Mouse (Mus musculus): ENCODE results near the gene Ccl25.

The Ccl25 gene

DNA sequence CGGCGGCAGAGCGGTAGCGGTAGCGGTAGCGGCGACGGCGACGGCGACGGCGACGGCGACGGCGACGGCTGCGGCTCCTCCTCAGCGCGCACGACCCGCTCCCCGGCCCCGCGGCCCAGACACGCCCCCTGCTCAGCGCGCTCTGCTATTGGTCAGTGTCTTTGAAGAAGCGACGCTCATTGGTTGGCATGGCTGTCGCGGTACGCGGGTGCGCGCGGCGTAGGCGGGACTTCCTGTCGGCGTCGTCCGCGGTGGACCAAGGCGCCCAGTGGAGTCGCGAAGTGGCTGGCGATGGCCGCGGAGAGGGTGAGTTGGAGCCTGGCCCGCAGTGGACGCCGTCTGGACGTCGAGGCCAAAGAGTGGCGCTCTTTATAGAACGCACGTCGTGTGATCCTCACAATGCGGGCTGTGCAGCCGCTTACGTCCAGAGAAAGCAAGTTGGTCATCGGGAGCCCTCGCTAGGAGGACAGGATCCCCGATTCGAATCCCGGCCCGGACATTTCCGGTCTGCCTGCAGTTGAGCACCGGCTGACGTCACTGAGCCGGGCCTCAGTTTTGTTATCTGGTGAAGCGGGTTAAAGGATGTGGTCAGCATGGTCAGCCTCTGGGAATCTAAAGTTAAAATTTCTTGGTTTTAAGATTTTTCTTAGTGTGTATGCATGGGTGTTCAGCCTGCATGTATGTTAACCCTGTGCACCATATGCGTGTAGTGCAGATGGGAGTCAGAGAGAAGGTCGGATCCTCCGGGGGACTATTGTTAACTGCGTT, at the start of gene Ccl25, which contains the start of gene Elavl1:
Gene Ccl25, plus strand, starts transcription at position 228 of the 768 bp plus-strand sequence.
Gene Elavl1, minus strand, starts transcription at position 431 of the 768 bp plus-strand sequence.
- DNase-seq (ENCODE audit: extremely low spot score, low spot score): peak; percentile 98

DNA sequence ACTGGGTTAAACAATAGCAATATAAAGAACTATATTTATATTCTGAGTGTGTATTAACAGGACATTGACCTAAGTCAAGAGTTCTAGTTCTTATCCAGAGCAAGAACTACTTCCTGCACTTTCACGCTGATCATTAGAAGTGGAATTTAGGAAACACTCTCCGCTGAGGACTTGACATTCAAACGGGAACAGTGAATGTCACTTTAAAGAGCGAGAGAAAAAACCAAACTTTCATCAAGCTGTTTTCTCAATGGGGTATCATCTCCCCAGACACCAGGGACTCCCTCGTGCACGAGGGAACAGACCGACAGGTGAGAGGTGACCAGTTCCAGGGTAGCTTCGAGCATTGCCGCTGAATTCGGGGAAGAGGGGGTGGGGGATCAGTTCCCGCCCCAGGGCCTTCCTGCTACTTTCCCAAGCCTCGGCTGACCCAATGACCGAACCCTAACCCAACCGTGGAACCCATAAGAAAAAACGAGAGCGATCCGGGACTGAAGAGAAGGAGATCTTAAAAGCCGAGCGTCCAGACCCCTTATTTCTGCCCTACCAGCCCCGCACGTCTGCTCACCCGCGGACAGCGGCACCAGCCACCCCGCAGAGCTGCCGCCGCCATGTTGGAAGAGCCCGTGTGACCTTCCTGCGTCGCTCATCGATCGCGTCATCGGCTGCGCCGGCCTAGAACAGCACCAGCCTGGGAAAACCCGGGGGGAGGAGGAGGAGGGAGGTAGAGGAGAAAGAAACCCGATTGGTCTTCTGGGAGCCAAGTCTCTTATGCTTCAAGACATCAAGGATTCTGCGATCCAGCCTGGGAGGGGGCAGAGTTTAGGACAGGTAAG, 49.5 kb upstream of the Ccl25 start, which contains the start of gene Timm44:
Gene Timm44, minus strand, starts transcription at position 639 of the 836 bp plus-strand sequence.
- peak; percentile 91 for DNase-seq (ENCODE audit: extremely low spot score, low spot score)

DNA sequence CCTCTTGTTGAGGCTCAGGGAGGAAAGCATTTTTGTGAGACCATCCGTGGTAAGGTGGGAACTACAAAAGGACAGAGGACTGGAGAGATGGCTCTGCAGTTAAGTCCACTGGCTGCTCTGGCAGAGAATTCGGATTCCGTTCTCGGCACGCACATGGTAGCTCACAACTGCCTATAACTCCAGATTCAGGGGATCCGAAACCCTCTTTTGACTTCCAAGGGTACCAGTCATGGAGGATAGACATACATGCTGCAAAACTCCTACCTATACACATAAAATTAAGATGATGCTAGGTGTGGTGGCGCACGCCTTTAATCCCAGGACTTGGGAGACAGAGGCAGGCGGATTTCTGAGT, 48.9 kb upstream of the Ccl25 start:
- DNase-seq (ENCODE audit: extremely low spot score, low spot score): no peak

DNA sequence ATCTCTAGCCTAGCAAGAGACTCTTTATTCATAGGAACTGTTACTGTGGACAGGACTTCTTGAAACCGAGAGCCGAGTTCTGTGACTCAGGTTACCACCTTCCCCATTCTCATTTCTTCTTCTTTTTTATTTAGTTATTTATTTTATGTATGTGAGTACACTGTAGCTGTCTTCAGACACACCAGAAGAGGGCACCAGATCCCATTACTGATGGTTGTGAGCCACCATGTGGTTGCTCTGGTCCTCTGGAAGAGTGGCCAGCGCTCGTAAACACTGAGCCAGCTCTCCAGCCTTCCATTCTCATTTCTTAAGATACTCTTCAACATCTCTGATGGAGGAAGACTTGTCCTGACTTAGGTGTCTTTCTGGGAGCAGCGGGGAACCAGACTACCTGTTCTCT, 32.3 kb upstream of the Ccl25 start:
- no peak for DNase-seq (ENCODE audit: extremely low spot score, low spot score)

DNA sequence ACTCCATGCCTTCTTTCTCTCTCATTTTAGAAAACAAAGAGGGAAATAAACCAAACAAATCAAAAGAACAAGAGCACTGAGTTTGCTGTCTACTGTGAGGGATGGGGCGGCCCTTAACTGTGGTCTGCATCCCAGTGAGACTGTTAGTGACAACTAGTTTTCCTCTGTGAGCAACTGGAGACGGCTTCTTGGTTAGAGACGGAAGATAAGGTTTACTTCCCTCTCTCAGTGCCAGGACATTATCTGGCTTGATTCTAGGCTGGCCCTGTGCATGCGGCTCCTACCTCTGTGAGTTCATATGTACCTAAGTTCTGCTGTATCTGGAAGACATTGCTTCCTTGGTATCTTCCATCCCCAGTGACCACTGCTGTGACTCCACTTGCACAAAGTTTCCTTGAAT, 27.2 kb upstream of the Ccl25 start:
- no peak for DNase-seq (ENCODE audit: extremely low spot score, low spot score)

DNA sequence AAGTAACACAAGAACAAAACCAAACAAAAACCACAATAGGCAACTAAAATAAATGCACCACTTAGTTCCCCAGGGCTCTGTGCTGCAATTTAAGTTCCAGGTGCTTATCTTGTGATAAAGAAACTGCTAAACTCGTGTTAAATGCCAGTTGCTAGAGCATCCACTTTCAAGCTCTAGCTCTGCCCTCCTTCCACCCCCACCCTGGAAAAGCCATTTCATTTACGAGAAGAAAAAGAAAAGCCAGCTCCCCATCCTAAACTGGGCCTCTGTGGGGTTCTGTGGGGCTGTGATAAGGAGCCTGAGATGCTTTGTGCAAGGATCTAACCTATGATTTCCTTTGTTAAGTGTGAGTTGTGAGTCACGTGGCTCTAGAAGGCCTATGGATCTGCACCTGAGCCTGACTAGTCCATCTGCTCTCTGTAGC, 20.9 kb upstream of the Ccl25 start:
- DNase-seq (ENCODE audit: extremely low spot score, low spot score): no peak

DNA sequence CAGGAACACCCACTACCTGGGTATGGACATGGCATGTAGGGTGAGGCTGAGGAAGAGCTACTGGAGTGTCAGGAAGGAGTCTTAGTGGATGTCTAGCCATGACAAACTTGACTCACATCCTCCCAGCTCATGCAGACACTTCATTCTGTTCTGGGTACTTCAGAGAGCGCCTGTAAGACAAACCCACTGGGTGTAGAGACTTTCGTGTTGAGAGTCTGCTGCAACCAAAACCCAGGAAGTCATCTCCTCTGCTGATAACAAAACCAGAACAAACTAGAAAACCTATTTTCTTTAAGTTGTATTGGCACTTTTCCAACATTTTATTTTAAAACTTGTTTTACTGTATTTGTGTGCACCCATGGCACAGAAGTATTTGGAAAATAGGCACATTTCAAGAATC, 19.2 kb upstream of the Ccl25 start:
- DNase-seq (ENCODE audit: extremely low spot score, low spot score): no peak

DNA sequence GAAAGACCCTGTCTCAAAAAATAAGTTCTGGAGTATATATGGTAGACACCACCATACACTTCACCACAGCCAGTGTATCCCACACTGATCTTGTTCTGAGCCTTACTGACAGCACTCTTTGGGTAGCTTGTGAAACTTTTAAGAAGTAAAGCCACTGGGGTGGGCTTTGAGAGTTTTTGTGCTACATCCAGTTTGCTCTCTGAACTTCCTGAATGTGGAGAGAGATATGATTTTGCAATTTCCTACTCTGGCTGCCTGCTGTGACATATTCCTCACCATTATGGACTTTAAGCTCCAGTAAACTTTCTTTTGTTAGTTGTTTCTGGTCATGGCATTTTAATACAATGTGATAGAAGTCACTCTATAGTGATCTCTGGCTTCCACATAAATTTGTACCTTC, 12.9 kb upstream of the Ccl25 start:
- no peak for DNase-seq (ENCODE audit: extremely low spot score, low spot score)

DNA sequence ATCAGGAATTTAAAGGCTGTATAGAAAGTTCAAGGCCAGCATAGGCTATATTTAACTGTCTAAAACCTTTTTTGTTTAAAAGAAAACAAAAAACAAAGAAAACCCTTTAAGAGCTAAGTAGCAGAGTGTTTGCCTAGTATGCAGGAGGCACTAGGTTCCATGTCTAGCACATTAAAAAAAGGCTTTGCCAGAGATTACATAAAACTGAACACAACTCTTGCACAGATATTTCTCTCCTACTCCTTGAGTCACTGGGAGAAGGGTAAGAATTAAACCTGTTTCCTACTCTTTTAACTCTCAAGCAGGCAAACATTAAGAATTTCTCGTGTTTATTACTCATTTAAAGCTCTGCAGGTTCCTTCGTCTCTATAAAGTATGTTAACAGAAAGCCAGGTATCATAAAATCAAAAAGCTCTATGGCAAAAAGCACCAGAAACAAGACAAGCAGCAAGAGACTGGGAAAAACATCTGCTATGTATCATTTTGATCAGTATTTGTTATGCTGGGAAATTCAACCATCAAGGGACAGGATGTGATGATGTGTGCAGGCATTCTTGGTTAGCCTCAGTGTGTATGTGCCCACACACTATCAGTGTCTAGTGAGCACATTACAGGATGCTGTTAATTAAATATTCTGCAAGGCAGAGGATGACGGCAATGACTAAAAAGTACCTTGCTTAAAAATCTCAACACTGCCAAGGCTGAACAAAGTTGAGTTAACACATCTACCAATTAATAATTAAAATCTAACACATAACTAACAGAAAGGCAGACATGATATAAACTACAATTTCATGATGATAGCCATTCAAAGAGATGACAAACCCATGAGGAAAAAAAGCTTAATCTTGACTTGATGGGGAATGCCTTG, 11.5 kb upstream of the Ccl25 start:
- DNase-seq (ENCODE audit: extremely low spot score, low spot score): no peak

DNA sequence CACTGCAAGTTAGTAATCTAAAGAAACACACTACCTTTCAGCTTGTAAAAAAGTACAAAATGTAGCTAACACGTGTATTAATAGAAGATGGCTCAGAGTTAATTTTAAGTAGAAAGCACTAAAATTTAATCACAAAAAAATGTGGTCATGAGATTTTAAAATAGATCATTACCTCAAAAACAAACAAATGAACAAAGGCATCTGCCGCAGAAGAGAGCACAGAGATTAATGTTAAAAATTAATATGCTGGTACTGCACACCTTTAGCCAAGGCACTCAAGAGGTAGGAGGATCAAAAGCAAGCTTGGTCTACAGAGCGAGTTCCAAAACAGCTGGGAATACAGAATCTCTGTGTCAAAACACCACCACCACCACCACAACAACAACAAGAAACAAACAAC, 10.2 kb upstream of the Ccl25 start:
- DNase-seq (ENCODE audit: extremely low spot score, low spot score): no peak

DNA sequence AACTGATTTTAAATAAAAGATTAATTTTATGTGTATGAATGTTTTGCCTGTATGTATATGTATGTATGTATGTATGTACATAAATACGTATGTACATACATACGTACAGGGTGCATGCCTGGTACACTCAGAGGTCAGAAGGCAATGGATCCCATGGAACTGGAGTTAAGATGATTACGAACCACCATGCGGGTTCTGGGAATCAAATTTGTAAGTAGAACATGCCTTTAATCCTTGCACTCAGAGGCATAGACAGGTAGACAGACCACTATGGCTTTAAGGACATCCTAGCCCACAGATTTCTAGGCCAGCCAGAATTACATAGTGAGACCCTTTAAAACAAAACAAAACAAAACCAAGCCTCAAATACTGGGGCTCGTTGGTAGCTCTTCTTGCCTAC, 6.9 kb upstream of the Ccl25 start:
- no peak for DNase-seq (ENCODE audit: extremely low spot score, low spot score)

DNA sequence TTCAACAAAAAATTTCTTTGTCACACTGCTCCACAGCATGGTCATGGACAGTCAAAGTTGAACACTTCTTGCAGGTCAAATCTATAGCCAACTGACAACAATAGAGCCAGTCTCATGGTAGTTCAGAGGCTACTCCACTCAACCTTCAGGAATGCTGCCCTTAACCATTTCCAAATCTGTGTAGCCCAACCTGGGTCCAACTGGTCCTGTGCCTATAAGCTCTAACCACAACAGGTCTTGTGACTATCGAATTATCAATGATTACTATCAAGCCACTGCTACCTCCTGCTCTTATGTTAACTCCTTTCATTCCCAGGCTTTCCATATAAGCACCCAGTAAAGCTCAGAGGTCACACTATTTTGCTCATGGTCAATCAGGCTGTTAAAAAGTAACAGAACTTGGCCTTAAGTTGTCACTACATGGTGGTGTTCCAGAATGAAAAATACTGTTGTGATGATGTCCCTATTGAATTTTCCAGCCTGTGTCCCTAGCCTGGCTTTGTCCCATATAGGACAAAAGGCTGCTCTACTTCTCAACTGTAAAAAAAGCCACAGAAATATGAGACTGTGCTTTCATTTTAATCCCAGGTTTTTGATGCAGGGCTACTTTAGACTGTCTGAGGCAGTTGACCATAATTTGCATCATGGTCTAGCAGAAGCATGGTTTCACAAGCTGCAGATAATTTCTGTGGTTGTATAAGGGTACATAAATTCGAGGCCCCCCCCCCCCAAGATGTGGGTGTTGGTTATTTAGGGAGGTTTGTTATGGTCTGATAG, 6.0 kb upstream of the Ccl25 start:
- DNase-seq (ENCODE audit: extremely low spot score, low spot score): no peak

DNA sequence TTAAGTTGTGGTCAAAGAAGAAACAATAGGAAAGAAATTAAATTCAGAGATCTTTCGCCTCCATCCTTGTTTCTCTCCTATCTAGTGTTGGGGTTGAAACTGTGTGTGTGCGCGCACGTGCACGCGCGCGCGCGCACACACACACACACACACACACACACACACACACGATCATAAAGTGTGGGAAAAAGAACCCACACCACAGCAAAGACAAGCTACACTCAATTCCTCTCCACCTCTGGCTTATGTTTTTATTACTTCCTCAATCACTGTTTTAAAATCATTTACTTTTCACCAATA, 5.5 kb upstream of the Ccl25 start:
- no peak for DNase-seq (ENCODE audit: extremely low spot score, low spot score)

DNA sequence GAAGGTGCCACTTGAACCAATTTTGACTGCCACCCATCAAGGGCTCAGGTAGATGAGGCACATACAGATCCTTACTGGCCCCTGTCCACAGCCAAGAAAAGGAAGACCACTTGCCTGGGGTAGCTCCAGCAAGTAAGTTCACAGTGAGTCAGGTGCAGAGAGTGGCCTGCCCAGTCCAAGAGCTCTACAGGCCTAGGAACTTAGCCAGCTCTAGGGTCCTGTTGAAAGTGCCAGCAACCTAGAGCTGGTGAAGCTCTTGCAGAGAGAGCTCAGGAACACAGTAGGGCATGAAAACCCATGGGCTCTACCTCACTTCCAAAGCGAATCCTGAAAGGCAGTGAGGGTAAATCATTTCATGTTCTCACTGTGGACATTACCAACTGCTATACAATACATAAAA, 4.6 kb upstream of the Ccl25 start:
- no peak for DNase-seq (ENCODE audit: extremely low spot score, low spot score)

DNA sequence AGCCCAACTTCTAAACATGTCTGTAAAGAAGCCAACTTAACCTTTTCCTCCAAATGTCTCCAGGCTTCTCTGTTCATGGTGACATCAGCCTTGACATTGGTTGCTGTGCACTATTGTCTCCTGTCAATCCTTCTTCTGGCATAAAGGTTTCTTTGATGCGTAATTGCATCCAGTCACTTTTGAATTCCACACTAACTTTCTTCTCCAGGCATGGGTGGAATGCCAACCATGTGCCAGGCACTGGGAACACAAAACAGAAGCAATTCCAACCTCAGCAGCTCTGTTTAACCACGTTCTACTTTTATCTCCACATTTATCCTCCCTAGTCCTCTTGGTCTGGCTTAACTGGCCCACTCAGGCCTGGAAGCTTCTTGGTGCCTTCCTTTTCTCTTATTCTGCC, 4.0 kb upstream of the Ccl25 start:
- no peak for DNase-seq (ENCODE audit: extremely low spot score, low spot score)

DNA sequence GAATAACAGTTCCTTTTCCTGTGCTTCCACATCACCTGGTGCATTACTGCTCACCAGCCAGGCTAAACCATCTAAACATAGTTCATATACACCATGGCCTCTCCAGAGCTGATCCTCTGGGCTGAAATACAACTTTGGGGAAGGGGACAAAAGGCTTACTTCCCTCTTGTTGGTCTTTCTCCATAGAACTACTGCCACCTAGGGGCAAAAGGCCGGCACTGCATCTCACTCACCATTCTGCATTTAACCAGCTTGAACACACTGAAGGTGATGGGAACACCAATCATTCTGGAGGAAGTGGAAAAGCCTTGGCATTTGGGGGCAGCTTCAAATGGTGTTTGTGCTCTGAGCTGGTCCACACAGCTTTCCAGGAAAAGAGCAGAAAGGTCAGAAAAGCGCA, 2.5 kb upstream of the Ccl25 start:
- peak; percentile 89 for DNase-seq (ENCODE audit: extremely low spot score, low spot score)

DNA sequence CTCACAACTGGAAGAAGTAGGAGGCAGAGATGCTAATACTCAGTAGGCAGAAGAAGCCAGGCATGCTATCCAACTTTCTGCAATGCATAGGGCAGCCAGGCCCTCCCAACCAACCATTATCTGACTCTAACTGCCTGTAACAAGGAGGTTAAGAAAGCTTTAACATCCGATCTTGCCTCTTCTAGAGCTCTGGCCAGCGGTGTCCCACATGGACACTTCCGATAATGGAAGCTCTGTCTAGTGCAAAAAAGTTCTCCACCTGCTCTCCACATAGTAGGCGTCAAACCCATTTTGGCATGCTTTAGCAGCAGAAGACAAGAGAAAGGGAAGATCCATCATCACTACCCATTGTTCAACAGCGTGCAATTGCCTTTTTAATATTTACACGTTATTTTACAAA, 1.1 kb upstream of the Ccl25 start:
- no peak for DNase-seq (ENCODE audit: extremely low spot score, low spot score)

DNA sequence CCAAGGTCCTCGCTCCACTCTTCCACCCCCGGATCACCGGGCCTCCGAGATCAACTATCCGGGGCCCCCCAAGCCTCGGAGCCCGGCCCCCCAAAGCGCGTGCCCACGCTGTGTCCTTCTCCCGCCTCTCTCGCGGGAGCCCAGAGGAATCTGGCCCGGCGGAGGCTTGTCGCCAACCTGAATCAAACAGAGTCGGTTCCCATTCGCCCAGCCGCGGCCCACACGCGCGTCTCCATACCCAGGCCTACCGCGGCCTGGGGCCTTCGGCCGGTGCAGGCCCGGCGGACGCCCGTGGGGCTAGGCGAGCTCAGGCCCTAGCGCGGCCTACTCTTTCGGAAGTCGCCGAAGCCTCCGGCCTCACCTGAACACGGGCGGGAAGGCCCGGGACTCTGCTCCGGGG, 485 bp upstream of the Ccl25 start:
- no peak for DNase-seq (ENCODE audit: extremely low spot score, low spot score)

DNA sequence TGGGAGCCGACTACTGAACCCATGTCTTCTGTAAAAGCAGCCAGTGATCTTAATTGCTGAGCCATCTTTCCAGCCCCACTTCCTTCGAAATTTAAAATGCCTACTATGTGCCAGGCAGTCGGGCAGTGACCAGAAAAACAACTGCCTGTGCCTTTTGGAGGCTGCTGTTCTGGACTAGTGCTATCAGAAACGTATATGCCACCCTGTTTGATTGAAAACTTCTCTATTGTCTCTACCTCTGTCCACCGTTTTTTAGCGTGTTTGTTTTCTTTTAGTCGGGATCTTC, 684 bp downstream of the Ccl25 start:
- no peak for DNase-seq (ENCODE audit: extremely low spot score, low spot score)

DNA sequence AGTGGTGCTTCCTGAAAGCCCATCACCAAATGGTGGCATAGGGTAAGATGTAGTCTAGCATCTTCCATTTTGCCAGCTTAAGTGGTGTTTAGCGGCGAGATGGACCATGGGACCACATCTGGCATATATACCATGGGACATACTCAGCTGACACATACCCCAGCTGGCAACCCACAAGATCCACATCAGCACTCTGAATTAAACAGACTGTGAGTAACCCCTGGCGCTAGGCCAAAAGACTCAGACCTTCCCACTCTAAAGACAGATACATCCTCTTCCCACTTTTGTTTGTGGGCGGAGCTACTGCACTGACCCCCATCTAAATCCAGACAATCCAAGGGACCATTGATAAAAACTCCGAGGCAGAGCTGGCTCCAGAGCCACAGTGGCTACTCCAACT, 4.0 kb downstream of the Ccl25 start:
- DNase-seq (ENCODE audit: extremely low spot score, low spot score): no peak

DNA sequence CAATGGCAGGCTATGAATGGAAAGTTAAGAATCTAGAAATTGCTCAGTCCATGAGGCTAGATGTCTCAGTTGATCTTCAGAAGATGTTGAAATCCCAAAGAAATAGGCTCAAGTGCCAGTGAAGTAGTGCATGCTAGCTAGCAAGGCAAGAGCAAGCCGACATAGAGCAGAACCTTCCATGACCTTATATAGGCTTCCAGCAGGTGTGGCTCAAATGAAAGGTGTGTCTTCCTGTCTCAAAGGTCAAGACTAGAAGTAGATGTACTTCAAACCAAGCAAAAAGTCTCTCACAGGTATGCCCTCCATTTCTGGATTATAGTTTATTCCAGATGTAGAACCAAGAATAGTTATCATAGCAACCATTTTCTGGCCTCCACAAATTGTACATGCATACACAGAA, 9.0 kb downstream of the Ccl25 start:
- DNase-seq (ENCODE audit: extremely low spot score, low spot score): no peak
